Mouse (Mus musculus) megakaryocyte, embryonic 14.5 days (primary cell): ENCODE data around the gene AC134908.4. TPM values are rescaled to one million over a fixed set of nuclear protein-coding genes. Genes with fewer than 3 reads are reported as not detected.
A peak's percentile ranks its signal among the peaks of the same experiment; 100 is the strongest.

Source experiments
- H3K27me3 ChIP-seq: replicated peaks from 2 replicates; pipeline ENCODE3; 2012; ENCODE audit warnings: inconsistent platforms
- H3K36me3 ChIP-seq: replicated peaks from 2 replicates; pipeline ENCODE3; 2012; ENCODE audit warnings: low read length, inconsistent platforms, mixed read lengths
- H3K4me1 ChIP-seq: 2 replicates; pipeline ENCODE4 v1.6.1; 2012; ENCODE audit warnings: inconsistent platforms
- H3K4me3 ChIP-seq: replicated peaks from 2 replicates; pipeline ENCODE3; 2012; ENCODE audit warnings: moderate library complexity, mild to moderate bottlenecking, inconsistent platforms
- H3K9me3 ChIP-seq: 2 replicates; pipeline ENCODE4 v1.6.1; 2012; ENCODE audit warnings: inconsistent platforms
- FLI1 ChIP-seq: IDR thresholded peaks from 2 replicates; pipeline ENCODE4 v1.6.1; 2012; ENCODE audit warnings: low read length, inconsistent platforms, mixed read lengths
- GATA1 ChIP-seq: IDR thresholded peaks from 3 replicates; pipeline ENCODE4 v1.6.1; 2012; ENCODE audit warnings: mixed read lengths, low read length, inconsistent platforms, borderline replicate concordance
- polyA plus RNA-seq: library from polyadenylated mRNA; stranded (reverse); fragments of >175 nt; gene quantifications from 2 replicates; pipeline ENCODE4 v1.2.3, GENCODE M21; 2012; ENCODE audit warnings: low replicate concordance; ENCODE audit not compliant: insufficient read depth

AC134908.4 gene
- polyA plus RNA-seq, 1 experiment: not detected

DNA sequence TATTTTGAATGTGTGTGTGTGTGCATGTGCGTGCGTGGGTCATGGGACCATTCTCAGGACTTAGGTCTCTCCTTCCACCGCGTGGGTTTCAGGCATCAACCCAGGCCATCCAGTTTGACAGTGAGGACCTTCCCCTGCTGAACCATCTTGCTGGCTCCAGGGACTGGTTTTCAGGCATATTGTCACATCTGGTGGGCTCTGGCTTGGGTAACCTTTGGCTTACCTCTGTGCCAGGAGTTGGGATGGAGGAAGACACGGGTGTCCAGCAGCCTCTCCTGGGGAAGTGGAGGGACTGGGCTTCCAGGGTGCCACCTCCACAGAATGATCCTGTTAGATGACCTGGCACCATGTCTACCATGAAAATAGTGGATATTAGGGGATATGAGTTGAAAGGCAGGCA is 17.5 kb downstream of the AC134908.4 start:
- no peaks in the 10 kb centered on the region for H3K9me3 ChIP-seq
- H3K4me1 ChIP-seq: peaks cover 29% of the 10 kb centered on the region
- H3K4me3 ChIP-seq: no peak overlapping the region
- peaks cover 73% of the 10 kb centered on the region for H3K36me3 ChIP-seq
- no peaks in the 10 kb centered on the region for H3K27me3 ChIP-seq
- TF ChIP-seq FLI1: no peak

DNA sequence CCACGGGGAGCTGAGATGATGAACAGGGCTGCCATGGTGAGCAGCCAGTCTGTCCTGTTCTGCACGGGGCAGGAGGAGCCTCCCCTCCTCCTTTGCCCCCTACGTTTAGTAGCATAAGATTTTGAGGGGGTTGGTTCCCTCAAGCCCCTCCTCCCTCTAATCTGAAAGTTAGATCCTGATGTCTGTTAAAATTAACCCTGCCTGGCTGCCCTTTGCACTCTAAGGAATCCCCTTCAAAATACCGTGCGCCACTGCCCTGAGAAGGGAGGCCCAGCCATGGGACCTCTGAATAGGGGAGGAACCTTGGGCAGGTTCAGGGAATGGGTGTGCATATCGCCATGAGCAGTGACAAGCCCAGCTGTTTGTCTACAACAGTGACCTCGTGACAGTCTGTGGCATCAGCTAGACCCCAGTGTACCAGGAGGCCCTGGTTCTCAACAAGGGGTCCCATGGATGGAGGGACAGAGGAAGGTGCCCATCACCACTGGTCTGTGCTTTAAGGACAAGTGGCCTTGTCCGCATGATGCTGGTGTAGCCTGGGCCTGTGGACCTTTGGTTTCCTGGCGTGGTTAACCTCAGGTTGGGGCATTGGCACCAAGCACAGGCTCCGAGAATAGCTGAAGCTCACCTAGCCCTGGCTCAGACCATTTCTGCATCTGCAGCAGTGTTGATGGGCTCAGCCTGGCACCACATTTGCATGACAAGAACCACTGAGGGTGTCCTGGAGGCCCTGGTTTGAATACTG is 20.0 kb downstream of the AC134908.4 start:
- TF ChIP-seq GATA1 (no peak), FLI1 (no peak)
- peak overlapping the region; percentile 64 for H3K4me3 ChIP-seq
- H3K9me3 ChIP-seq: no peaks in the 10 kb centered on the region
- peaks cover 11% of the 10 kb centered on the region for H3K27me3 ChIP-seq
- peaks cover 49% of the 10 kb centered on the region for H3K36me3 ChIP-seq
- H3K4me1 ChIP-seq: peaks cover 29% of the 10 kb centered on the region

DNA sequence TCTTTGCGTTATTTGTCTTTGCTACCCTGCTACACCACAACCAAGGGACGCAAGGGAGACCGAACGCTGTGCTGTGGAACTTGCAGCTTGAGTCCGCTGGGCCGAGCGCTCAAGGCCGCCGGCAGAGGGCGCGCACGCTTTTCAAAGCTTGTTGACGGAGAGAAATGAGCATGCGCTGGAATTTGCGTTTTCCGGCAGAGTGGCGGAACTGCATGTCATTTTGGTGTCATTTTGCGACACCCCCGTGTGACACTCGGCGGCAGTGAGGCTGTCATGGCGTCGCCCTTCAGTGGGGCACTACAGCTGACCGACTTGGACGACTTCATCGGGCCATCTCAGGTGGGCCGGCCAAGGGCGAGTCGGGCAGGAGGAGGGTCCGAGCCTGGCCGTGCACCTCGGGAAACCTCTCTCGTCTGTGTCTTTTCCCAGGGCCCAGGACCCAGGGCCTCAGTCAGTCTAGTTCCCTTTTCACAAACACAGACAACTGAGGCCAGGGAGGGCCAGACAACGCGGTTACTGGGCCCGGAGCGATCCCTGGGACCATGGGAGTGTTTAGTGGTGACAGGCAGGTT is 21.8 kb downstream of the AC134908.4 start, which contains the start of gene Narfl:
Gene Narfl, plus strand, starts transcription at position 228 of the 572 bp plus-strand sequence.
- Histone ChIP-seq H3K4me3 (peak within 1 kb of the TSS; percentile 99), H3K27me3 (peaks cover 24% of the 10 kb centered on the region), H3K9me3 (no peaks in the 10 kb centered on the region), H3K36me3 (peaks cover 30% of the 10 kb centered on the region), H3K4me1 (peaks cover 29% of the 10 kb centered on the region)
- TF ChIP-seq FLI1 (no peak), GATA1 (no peak)

DNA sequence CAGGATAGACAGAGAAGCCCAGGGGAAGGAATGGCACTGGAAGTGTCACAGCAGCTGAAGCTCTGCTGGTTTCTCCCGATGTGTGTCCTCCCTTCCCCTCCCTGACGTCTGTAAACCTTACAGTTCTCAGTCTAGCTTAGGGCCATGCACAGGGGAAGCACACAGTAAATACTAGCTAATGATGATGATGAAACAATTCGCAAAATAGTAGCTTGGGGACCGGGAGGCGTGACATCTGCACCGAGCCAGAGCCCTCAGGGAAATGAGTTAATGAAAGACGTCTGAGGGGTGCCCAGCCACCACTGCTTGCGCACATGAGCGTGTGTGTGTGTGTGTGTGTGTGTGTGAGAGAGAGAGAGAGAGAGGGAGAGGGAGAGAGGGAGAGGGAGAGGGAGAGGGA is 26.1 kb downstream of the AC134908.4 start:
- TF ChIP-seq GATA1 (no peak), FLI1 (no peak)
- peaks cover 10% of the 10 kb centered on the region for H3K4me1 ChIP-seq
- H3K27me3 ChIP-seq: peaks cover 48% of the 10 kb centered on the region
- H3K36me3 ChIP-seq: no peaks in the 10 kb centered on the region
- H3K4me3 ChIP-seq: no peak overlapping the region
- H3K9me3 ChIP-seq: no peaks in the 10 kb centered on the region

DNA sequence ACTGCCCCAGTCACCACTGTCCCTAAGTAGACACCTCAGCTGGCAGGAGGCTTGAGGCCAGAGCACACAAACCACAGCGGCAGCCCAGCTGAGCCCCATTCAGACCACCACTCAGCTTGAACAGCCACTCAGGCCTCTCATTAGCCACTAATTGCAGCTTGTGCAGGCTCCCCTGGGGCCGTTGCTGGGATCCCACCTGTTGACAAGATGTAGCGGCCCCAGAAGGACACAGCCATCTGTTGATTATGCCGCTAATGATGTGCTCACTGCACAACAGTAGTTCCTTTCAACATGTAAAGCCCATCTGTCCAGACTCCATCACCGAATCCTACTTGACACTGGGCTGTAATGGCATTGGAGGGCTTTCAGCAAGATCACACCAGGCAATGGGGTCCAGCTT is 29.6 kb downstream of the AC134908.4 start:
- no peak for TF ChIP-seq FLI1
- no peak for TF ChIP-seq GATA1
- no peaks in the 10 kb centered on the region for H3K36me3 ChIP-seq
- no peak overlapping the region for H3K4me3 ChIP-seq
- peaks cover 52% of the 10 kb centered on the region for H3K27me3 ChIP-seq
- no peaks in the 10 kb centered on the region for H3K9me3 ChIP-seq
- H3K4me1 ChIP-seq: no peaks in the 10 kb centered on the region

DNA sequence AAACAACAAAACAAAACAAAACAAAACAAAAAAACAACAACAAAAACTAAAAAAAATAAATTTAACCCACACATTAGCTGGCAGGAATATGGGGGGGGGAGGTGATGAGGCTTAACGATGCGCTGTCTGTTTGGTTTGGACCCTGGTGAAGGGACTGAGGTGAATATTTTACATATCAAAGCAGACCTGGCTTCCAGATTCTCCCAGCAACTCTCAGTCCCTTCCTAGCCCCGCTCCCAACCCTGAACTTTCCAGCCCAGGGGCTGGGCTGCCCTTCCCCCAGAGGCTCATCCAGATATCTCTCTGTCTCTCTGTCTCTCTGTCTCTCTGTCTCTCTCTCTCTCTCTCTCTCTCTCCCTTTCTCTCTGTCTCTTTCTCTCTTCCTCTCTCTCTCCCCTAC is 32.9 kb downstream of the AC134908.4 start:
- no peak overlapping the region for H3K4me3 ChIP-seq
- H3K9me3 ChIP-seq: no peaks in the 10 kb centered on the region
- H3K4me1 ChIP-seq: no peaks in the 10 kb centered on the region
- TF ChIP-seq FLI1: no peak
- TF ChIP-seq GATA1: no peak
- no peaks in the 10 kb centered on the region for H3K36me3 ChIP-seq
- H3K27me3 ChIP-seq: peaks cover 46% of the 10 kb centered on the region

DNA sequence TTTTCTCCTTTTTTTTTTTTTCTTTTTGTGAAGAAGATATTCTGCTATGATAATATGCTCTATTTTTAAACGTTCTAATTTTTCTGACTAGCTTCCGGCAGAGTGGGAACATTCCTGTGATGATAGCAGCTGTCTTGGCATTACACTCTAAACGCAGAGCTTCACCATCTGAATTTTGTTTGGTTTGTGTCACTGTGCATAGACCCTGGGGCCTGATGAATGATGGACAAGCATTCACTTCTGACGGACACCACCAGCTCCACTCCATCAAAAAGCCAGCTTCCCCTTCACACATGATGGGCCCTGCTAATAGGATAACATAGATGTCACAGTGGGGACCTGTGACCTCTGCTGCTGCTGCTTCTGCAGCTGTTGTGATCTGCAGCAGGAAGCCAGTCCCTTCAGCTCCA is 33.9 kb downstream of the AC134908.4 start:
- Histone ChIP-seq H3K27me3 (peaks cover 44% of the 10 kb centered on the region), H3K36me3 (no peaks in the 10 kb centered on the region), H3K4me1 (no peaks in the 10 kb centered on the region), H3K9me3 (no peaks in the 10 kb centered on the region), H3K4me3 (no peak overlapping the region)
- no peak for TF ChIP-seq GATA1
- no peak for TF ChIP-seq FLI1

DNA sequence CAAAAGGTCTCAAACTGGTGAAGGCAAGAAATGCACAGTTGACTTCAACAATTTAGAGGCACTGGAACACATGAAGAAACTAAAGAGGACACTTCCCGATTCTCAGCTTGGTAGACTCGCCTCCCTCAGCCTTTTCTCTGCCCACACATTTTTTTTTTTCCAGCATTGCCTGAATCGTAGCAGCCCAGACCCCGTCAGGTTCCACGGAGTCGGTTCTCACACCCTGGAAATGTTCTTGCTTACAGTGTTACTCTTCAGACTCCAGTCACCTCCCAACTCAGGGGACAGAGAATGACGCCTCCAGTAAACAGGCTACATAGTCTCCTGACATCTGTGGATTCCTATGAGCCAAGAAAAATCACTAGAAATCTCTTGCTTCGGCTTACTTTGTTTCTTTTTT is 35.3 kb downstream of the AC134908.4 start:
- Histone ChIP-seq H3K9me3 (no peaks in the 10 kb centered on the region), H3K4me3 (no peak overlapping the region), H3K27me3 (peaks cover 47% of the 10 kb centered on the region), H3K4me1 (no peaks in the 10 kb centered on the region), H3K36me3 (no peaks in the 10 kb centered on the region)
- TF ChIP-seq FLI1 (no peak), GATA1 (no peak)

DNA sequence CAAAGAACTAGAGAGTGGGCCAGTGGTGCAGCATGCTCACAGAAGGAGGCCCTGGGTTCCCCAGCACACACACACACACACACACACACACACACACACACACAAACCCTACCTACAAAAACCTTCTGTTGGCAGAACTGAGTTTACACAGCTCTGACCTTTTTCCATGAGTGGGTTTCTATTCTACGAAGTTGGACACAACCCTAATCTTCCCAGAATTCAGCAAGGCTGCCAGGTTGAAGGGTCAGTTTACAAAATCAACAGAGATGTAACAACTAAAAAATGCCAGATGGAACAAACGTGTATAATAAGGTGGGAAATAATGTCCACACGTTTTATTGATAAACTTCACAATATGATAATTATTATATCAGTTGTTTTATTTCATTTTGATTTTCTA is 37.8 kb downstream of the AC134908.4 start:
- Histone ChIP-seq H3K36me3 (no peaks in the 10 kb centered on the region), H3K27me3 (peaks cover 68% of the 10 kb centered on the region), H3K9me3 (no peaks in the 10 kb centered on the region), H3K4me1 (no peaks in the 10 kb centered on the region), H3K4me3 (no peak overlapping the region)
- no peak for TF ChIP-seq FLI1
- TF ChIP-seq GATA1: no peak
